Mouse (Mus musculus): ENCODE data around the gene Plekhg6.

- TF ChIP-seq CTCF (IDR thresholded peaks at IDR 0.05; ENCODE audit: low read depth, low read length) (no peak), GATA1 (IDR thresholded peaks at IDR 0.05; ENCODE audit: borderline replicate concordance, low read length) (no peak)
Measured at GRCm38 (mm10) chr6:125334356-125334755, 46.2 kb downstream of the Plekhg6 start.
